ENCODE assay signal across 14 mouse cellular contexts in genomic region chr13:91873734-91874329, GRCm38 (mm10). TPM values are rescaled to one million over a fixed set of nuclear protein-coding genes. Genes with fewer than 3 reads are reported as not detected.
DNase-seq lines count a peak whose midpoint lies in the region; ATAC-seq and TF ChIP-seq lines count a peak whose summit lies in the region.
"Had no signal": no experiment of that assay in that cellular context is flagged by ENCODE, and none has a peak within 500 bp of the region (broad histone marks: within the 10 kb centered on the region; RNA-seq: fewer than 3 reads in every experiment).

No protein-coding gene starts in this region.

- H3K27me3 ChIP-seq in embryonic facial prominence, embryonic 12.5 days: no peaks in the 10 kb centered on the region
- H3K27me3 ChIP-seq in embryonic facial prominence, embryonic 10.5 days (replicated peaks; ENCODE audit: low read depth, poor library complexity, severe bottlenecking): no peaks in the 10 kb centered on the region
- H3K27me3 ChIP-seq in heart, embryonic 14.5 days (ENCODE audit: control insufficient read depth, insufficient read depth, low read length): no peaks in the 10 kb centered on the region
- H3K27me3 ChIP-seq in lung, embryonic 14.5 days (ENCODE audit: insufficient read depth, low read length): no peaks in the 10 kb centered on the region
- H3K27me3 ChIP-seq in thymus, adult 2 months (ENCODE audit: control insufficient read depth, insufficient read depth, low read length): no peaks in the 10 kb centered on the region
- no peaks in the 10 kb centered on the region for H3K27me3 ChIP-seq in hindbrain, embryonic 14.5 days (ENCODE audit: control insufficient read depth, insufficient read depth, low read length)
- H3K27me3 ChIP-seq: liver, embryonic 13.5 days had no signal

- TF ChIP-seq CTCF in lung, embryonic 14.5 days (IDR thresholded peaks at IDR 0.05; ENCODE audit: low read depth): no peak
- no peak for TF ChIP-seq CTCF in thymus, adult 2 months (IDR thresholded peaks at IDR 0.05; ENCODE audit: borderline replicate concordance, control insufficient read depth, extremely low read depth, insufficient read depth, low read length, poor library complexity)

- H3K4me3 ChIP-seq in embryonic facial prominence, embryonic 12.5 days: no peak overlapping the region
- no peak overlapping the region for H3K4me3 ChIP-seq in embryonic facial prominence, embryonic 10.5 days
- no peak overlapping the region for H3K4me3 ChIP-seq in heart, embryonic 14.5 days (ENCODE audit: control insufficient read depth in 1 of 2, insufficient read depth in 1 of 2, low read depth in 1 of 2, low read length in 2 of 2)
- H3K4me3 ChIP-seq in lung, embryonic 14.5 days (ENCODE audit: low read depth, low read length): no peak overlapping the region
- no peak overlapping the region for H3K4me3 ChIP-seq in thymus, adult 2 months (ENCODE audit: control insufficient read depth, insufficient read depth, low read length)
- no peak overlapping the region for H3K4me3 ChIP-seq in hindbrain, embryonic 14.5 days (replicated peaks; ENCODE audit: low read length)
- H3K4me3 ChIP-seq: liver, embryonic 13.5 days had no signal

- WGBS in embryonic facial prominence, embryonic 12.5 days: 75% methylated on average over 7 of the region's 7 CpGs
- WGBS in embryonic facial prominence, embryonic 10.5 days: 81% methylated on average over 7 of the region's 7 CpGs
- WGBS in heart, embryonic 14.5 days: 36% methylated on average over 7 of the region's 7 CpGs
- WGBS in lung, embryonic 14.5 days: 54% methylated on average over 7 of the region's 7 CpGs
- WGBS in thymus, adult 2 months: 80% methylated on average over 7 of the region's 7 CpGs
- 82% methylated on average over 7 of the region's 7 CpGs for WGBS in hindbrain, embryonic 14.5 days

- no peak for DNase-seq in embryonic facial prominence, embryonic 10.5 days (ENCODE audit: low spot score)
- peak; percentile 12 for DNase-seq in ZHBTc4 (ENCODE audit: low read depth, low spot score)
- DNase-seq in lung, embryonic 14.5 days: peak; percentile 4
- no peak for DNase-seq in thymus, adult 2 months
- DNase-seq in cerebellum, adult 11-12 months: no peak
- no peak for DNase-seq in hindbrain, embryonic 14.5 days (ENCODE audit: low spot score)
- DNase-seq: cerebellum, postnatal 36 days; layer of hippocampus, postnatal 36 days; liver, embryonic 13.5 days; spleen, adult 18-20 months had no signal

- H3K9ac ChIP-seq in embryonic facial prominence, embryonic 12.5 days: no peak overlapping the region
- H3K9ac ChIP-seq in heart, embryonic 14.5 days (ENCODE audit: low read length): peak overlapping the region; percentile 6; the same call in 1 of the 2 replicates
- H3K9ac ChIP-seq in lung, embryonic 14.5 days: no peak overlapping the region
- no peak overlapping the region for H3K9ac ChIP-seq in hindbrain, embryonic 14.5 days
- H3K9ac ChIP-seq: liver, embryonic 13.5 days had no signal

- ATAC-seq in embryonic facial prominence, embryonic 12.5 days (ENCODE audit: insufficient number of reproducible peaks, insufficient read depth, low FRiP score, low TSS enrichment): no peak
- peak; percentile 54; the same call in 1 of the 2 replicates for ATAC-seq in heart, embryonic 14.5 days (ENCODE audit: insufficient number of reproducible peaks, insufficient read depth, low FRiP score, low read depth)
- ATAC-seq in lung, embryonic 14.5 days (ENCODE audit: insufficient read depth): no peak; the same call in 1 of the 2 replicates
- no peak for ATAC-seq in hindbrain, embryonic 14.5 days (ENCODE audit: low FRiP score)
- ATAC-seq: hindbrain, postnatal 0 days had no signal

- H3K4me2 ChIP-seq in embryonic facial prominence, embryonic 12.5 days (replicated peaks): no peak overlapping the region
- H3K4me2 ChIP-seq in heart, embryonic 14.5 days (ENCODE audit: low read length): no peak overlapping the region
- no peak overlapping the region for H3K4me2 ChIP-seq in lung, embryonic 14.5 days
- H3K4me2 ChIP-seq in hindbrain, embryonic 14.5 days (replicated peaks): no peak overlapping the region
- H3K4me2 ChIP-seq: liver, embryonic 13.5 days had no signal

- no peak for TF ChIP-seq POLR2A in thymus, adult 2 months (IDR thresholded peaks at IDR 0.05; ENCODE audit: control insufficient read depth, extremely low read depth, insufficient read depth, low read length, poor library complexity)

- H3K9me3 ChIP-seq in embryonic facial prominence, embryonic 12.5 days: no peaks in the 10 kb centered on the region
- H3K9me3 ChIP-seq in embryonic facial prominence, embryonic 10.5 days: no peaks in the 10 kb centered on the region
- H3K9me3 ChIP-seq in heart, embryonic 14.5 days (ENCODE audit: control insufficient read depth, low read length): no peaks in the 10 kb centered on the region
- no peaks in the 10 kb centered on the region for H3K9me3 ChIP-seq in lung, embryonic 14.5 days (ENCODE audit: low read depth, low read length)
- H3K9me3 ChIP-seq in hindbrain, embryonic 14.5 days (ENCODE audit: control insufficient read depth, low read length): no peaks in the 10 kb centered on the region
- H3K9me3 ChIP-seq: G1E; liver, embryonic 13.5 days had no signal

- peak overlapping the region; percentile 70 for H3K27ac ChIP-seq in embryonic facial prominence, embryonic 12.5 days
- no peak overlapping the region for H3K27ac ChIP-seq in embryonic facial prominence, embryonic 10.5 days (replicated peaks)
- peak overlapping the region; percentile 75 to 83 for H3K27ac ChIP-seq in heart, embryonic 14.5 days (replicated peaks in 1 of 2; ENCODE audit: control insufficient read depth in 1 of 2, insufficient read depth in 1 of 2, low read depth in 2 of 2, low read length in 2 of 2)
- no peak overlapping the region for H3K27ac ChIP-seq in lung, embryonic 14.5 days (ENCODE audit: low read depth)
- no peak overlapping the region for H3K27ac ChIP-seq in thymus, adult 2 months (ENCODE audit: control insufficient read depth, insufficient read depth, low read length)
- no peak overlapping the region for H3K27ac ChIP-seq in hindbrain, embryonic 14.5 days
- H3K27ac ChIP-seq: hindbrain, postnatal 0 days; liver, embryonic 13.5 days had no signal

- no peaks in the 10 kb centered on the region for H3K36me3 ChIP-seq in embryonic facial prominence, embryonic 12.5 days
- H3K36me3 ChIP-seq in embryonic facial prominence, embryonic 10.5 days (replicated peaks): no peaks in the 10 kb centered on the region
- H3K36me3 ChIP-seq in heart, embryonic 14.5 days (ENCODE audit: control insufficient read depth, insufficient read depth, low read length): no peaks in the 10 kb centered on the region
- no peaks in the 10 kb centered on the region for H3K36me3 ChIP-seq in lung, embryonic 14.5 days (ENCODE audit: insufficient read depth)
- no peaks in the 10 kb centered on the region for H3K36me3 ChIP-seq in thymus, adult 2 months (ENCODE audit: control insufficient read depth, insufficient read depth, low read length)
- no peaks in the 10 kb centered on the region for H3K36me3 ChIP-seq in hindbrain, embryonic 14.5 days (replicated peaks; ENCODE audit: control insufficient read depth, insufficient read depth)
- H3K36me3 ChIP-seq: G1E; liver, embryonic 13.5 days had no signal

- H3K4me1 ChIP-seq in embryonic facial prominence, embryonic 12.5 days: peaks cover 7% of the 10 kb centered on the region
- peaks cover 15% of the 10 kb centered on the region for H3K4me1 ChIP-seq in embryonic facial prominence, embryonic 10.5 days
- H3K4me1 ChIP-seq in heart, embryonic 14.5 days (ENCODE audit: control insufficient read depth in 2 of 2, insufficient read depth in 2 of 2, low read length in 2 of 2): peaks cover 35 to 39% of the 10 kb centered on the region in 2 experiments
- H3K4me1 ChIP-seq in lung, embryonic 14.5 days (ENCODE audit: insufficient read depth): no peaks in the 10 kb centered on the region
- no peaks in the 10 kb centered on the region for H3K4me1 ChIP-seq in thymus, adult 2 months (replicated peaks; ENCODE audit: control insufficient read depth, insufficient read depth, low read length)
- no peaks in the 10 kb centered on the region for H3K4me1 ChIP-seq in hindbrain, embryonic 14.5 days (replicated peaks; ENCODE audit: control insufficient read depth, insufficient read depth, low read length)
- H3K4me1 ChIP-seq: liver, embryonic 13.5 days had no signal

RNA-seq across cellular contexts. Expression of gene Ckmt2, which starts 2.9 kb away (rescaled TPM):
- polyA plus RNA-seq in embryonic facial prominence, embryonic 12.5 days (2016; fragmentation: Nextera tagmentation; extraction: Ambion mirVana): not detected in 2 replicates
- not detected in 2 replicates for polyA plus RNA-seq in embryonic facial prominence, embryonic 10.5 days (2016; fragmentation: Nextera tagmentation; extraction: Ambion mirVana)
- polyA plus RNA-seq in heart, embryonic 14.5 days (2014; fragmentation: Nextera tagmentation; extraction: Ambion mirVana): 30.1 and 32.2 TPM in 2 replicates
- 0.20 TPM in 1 of 2 replicates, not detected in the other for polyA plus RNA-seq in lung, embryonic 14.5 days (2014; fragmentation: Nextera tagmentation; extraction: Ambion mirVana)
- 4.4 and 80.0 TPM in 2 replicates for polyA plus RNA-seq in thymus, adult 2 months (2012; rRNA removed)
- polyA plus RNA-seq in hindbrain, embryonic 14.5 days (2014; fragmentation: Nextera tagmentation; extraction: Ambion mirVana): 0.17 TPM in 1 of 2 replicates, not detected in the other
- polyA plus RNA-seq: G1E; liver, embryonic 13.5 days had no signal

Comparison
In these comparisons a context has a peak if more than half of its experiments do, and no peak if none do; other contexts are left out.
1. H3K27ac ChIP-seq: peak in embryonic facial prominence, embryonic 12.5 days (single experiment) and heart, embryonic 14.5 days (2 of 2); none in embryonic facial prominence, embryonic 10.5 days (single experiment), lung, embryonic 14.5 days (single experiment), thymus, adult 2 months (single experiment) and hindbrain, embryonic 14.5 days (single experiment).
2. DNase-seq: peak in ZHBTc4 (single experiment) and lung, embryonic 14.5 days (single experiment); none in embryonic facial prominence, embryonic 10.5 days (single experiment), thymus, adult 2 months (single experiment), cerebellum, adult 11-12 months (single experiment) and hindbrain, embryonic 14.5 days (single experiment).